Comparison of ENCODE assay signal across 29 mouse cellular contexts in the genomic region with DNA sequence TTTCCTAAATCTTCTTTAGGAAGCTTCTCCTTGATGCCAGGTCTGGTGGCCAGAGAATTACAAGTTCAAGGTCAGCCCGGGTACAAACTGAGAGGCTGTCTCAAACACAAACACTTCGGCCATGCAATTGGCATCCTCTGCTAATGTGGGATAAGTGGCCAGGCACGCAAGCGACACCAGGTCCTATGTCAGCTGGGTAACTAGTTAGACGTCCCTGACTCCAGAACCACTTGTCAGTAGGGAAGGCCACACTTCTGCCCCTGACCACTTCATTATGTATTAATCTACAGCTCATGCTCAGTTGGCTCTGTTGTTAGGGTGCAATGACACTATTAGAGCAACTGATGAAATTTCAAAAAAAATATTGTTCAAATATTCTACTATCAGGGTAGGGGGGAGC.
DNase-seq lines count a peak whose midpoint lies in the region; ATAC-seq and TF ChIP-seq lines count a peak whose summit lies in the region.
"Had no signal": no experiment of that assay in that cellular context is flagged by ENCODE, and none has a peak within 500 bp of the region (broad histone marks: within the 10 kb centered on the region; RNA-seq: fewer than 3 reads in every experiment).

No protein-coding gene starts in this region.

- H3K9ac ChIP-seq in forebrain, embryonic 14.5 days (ENCODE audit: low read length), result no peak overlapping the region
- no peak overlapping the region for H3K9ac ChIP-seq in kidney, embryonic 15.5 days
- no peak overlapping the region for H3K9ac ChIP-seq in limb, embryonic 12.5 days (replicated peaks)
- H3K9ac ChIP-seq: embryonic facial prominence, embryonic 13.5 days; forebrain, embryonic 13.5 days; forebrain, postnatal 0 days; hindbrain, embryonic 13.5 days had no signal

- no peak for TF ChIP-seq POLR2A in kidney, adult 2 months (IDR thresholded peaks at IDR 0.05; ENCODE audit: low read depth, low read length)

- 73% methylated on average over 5 of the region's 5 CpGs for WGBS in forebrain, embryonic 10.5 days
- 70% methylated on average over 5 of the region's 5 CpGs for WGBS in forebrain, embryonic 14.5 days
- 35% methylated on average over 5 of the region's 5 CpGs for WGBS in kidney, embryonic 15.5 days
- WGBS in kidney, adult 2 months, result 45% methylated on average over 5 of the region's 5 CpGs
- 68% methylated on average over 5 of the region's 5 CpGs for WGBS in limb, embryonic 10.5 days
- 69% methylated on average over 5 of the region's 5 CpGs for WGBS in limb, embryonic 12.5 days

- peaks cover 24% of the 10 kb centered on the region for H3K4me1 ChIP-seq in forebrain, embryonic 10.5 days
- no peaks in the 10 kb centered on the region; the same call in none of the 2 replicates for H3K4me1 ChIP-seq in forebrain, embryonic 14.5 days (ENCODE audit: control insufficient read depth, insufficient read depth, low read length)
- peaks cover 12% of the 10 kb centered on the region for H3K4me1 ChIP-seq in kidney, embryonic 15.5 days
- H3K4me1 ChIP-seq in kidney, adult 2 months (ENCODE audit: control insufficient read depth, insufficient read depth, low read length), result no peaks in the 10 kb centered on the region
- H3K4me1 ChIP-seq in limb, embryonic 10.5 days, result peaks cover 20% of the 10 kb centered on the region
- H3K4me1 ChIP-seq in limb, embryonic 12.5 days (replicated peaks), result peaks cover 6% of the 10 kb centered on the region; the same call in 1 of the 2 replicates

- H3K9me3 ChIP-seq in forebrain, embryonic 10.5 days, result no peaks in the 10 kb centered on the region
- H3K9me3 ChIP-seq in forebrain, embryonic 14.5 days (replicated peaks; ENCODE audit: control insufficient read depth, low read length), result no peaks in the 10 kb centered on the region
- H3K9me3 ChIP-seq in kidney, embryonic 15.5 days (replicated peaks), result no peaks in the 10 kb centered on the region
- H3K9me3 ChIP-seq in limb, embryonic 10.5 days (replicated peaks), result no peaks in the 10 kb centered on the region
- no peaks in the 10 kb centered on the region for H3K9me3 ChIP-seq in limb, embryonic 12.5 days
- H3K9me3 ChIP-seq: embryonic facial prominence, embryonic 10.5 days; embryonic facial prominence, embryonic 13.5 days; forebrain, embryonic 13.5 days; hindbrain, embryonic 13.5 days had no signal

- no peaks in the 10 kb centered on the region for H3K36me3 ChIP-seq in forebrain, embryonic 10.5 days (replicated peaks)
- no peaks in the 10 kb centered on the region for H3K36me3 ChIP-seq in forebrain, embryonic 14.5 days (ENCODE audit: control insufficient read depth, insufficient read depth, low read length)
- no peaks in the 10 kb centered on the region for H3K36me3 ChIP-seq in kidney, embryonic 15.5 days
- H3K36me3 ChIP-seq in kidney, adult 2 months (ENCODE audit: control insufficient read depth, insufficient read depth, low read length), result no peaks in the 10 kb centered on the region
- H3K36me3 ChIP-seq in limb, embryonic 10.5 days, result no peaks in the 10 kb centered on the region
- no peaks in the 10 kb centered on the region for H3K36me3 ChIP-seq in limb, embryonic 12.5 days
- H3K36me3 ChIP-seq: embryonic facial prominence, embryonic 10.5 days; embryonic facial prominence, embryonic 13.5 days; G1E; hindbrain, embryonic 13.5 days had no signal

- no peak for TF ChIP-seq CTCF in kidney, adult 2 months (conservative IDR thresholded peaks at IDR 0.05; ENCODE audit: insufficient read depth, insufficient read length, low read depth, low read length)

- no peak for ATAC-seq in forebrain, embryonic 14.5 days
- ATAC-seq in kidney, embryonic 15.5 days (replicated peaks; ENCODE audit: low FRiP score), result peak; percentile 53; the same call in 1 of the 2 replicates
- no peak for ATAC-seq in limb, embryonic 12.5 days (ENCODE audit: insufficient number of reproducible peaks, insufficient read depth, low FRiP score, low TSS enrichment, low read depth)
- ATAC-seq: forebrain, embryonic 13.5 days; forebrain, postnatal 0 days; hindbrain, postnatal 0 days; inflammation-experienced regulatory T-cells, adult 6 months; Patski had no signal

- DNase-seq in forebrain, embryonic 10.5 days (ENCODE audit: extremely low spot score, low spot score), result no peak
- DNase-seq in forebrain, embryonic 14.5 days (ENCODE audit: low spot score), result no peak
- DNase-seq in kidney, adult 2 months, result no peak
- DNase-seq in limb, embryonic 10.5 days (ENCODE audit: low spot score), result no peak
- no peak for DNase-seq in layer of hippocampus, adult 9-10 months (ENCODE audit: low spot score)
- no peak for DNase-seq in left cerebral cortex, postnatal 36 days (ENCODE audit: low spot score in 2 of 2)
- DNase-seq: adrenal gland, postnatal 10 days; adrenal gland, postnatal 36 days; B cell, adult 2 months; cerebellum, adult 18-20 months; cerebellum, adult 9-10 months; cerebellum, postnatal 14 days; forebrain, postnatal 0 days; gastrocnemius, adult 2 months; gastrocnemius, postnatal 14 days; heart, adult 2 months had no signal

- no peak overlapping the region for H3K4me2 ChIP-seq in forebrain, embryonic 14.5 days (ENCODE audit: low read length)
- H3K4me2 ChIP-seq in kidney, embryonic 15.5 days, result peak overlapping the region; percentile 44
- H3K4me2 ChIP-seq in limb, embryonic 12.5 days, result peak overlapping the region; percentile 32; the same call in 1 of the 2 replicates
- H3K4me2 ChIP-seq: heart, embryonic 11.5 days had no signal

- 0 out of 2 replicates have a peak overlapping the region, but pooled peaks have one; percentile 26 for H3K4me3 ChIP-seq in forebrain, embryonic 10.5 days
- H3K4me3 ChIP-seq in forebrain, embryonic 14.5 days (ENCODE audit: low read depth, low read length), result no peak overlapping the region
- no peak overlapping the region for H3K4me3 ChIP-seq in kidney, embryonic 15.5 days (replicated peaks)
- H3K4me3 ChIP-seq in kidney, adult 2 months (ENCODE audit: insufficient read depth, low read depth, low read length), result no peak overlapping the region
- 0 out of 2 replicates have a peak overlapping the region, but pooled peaks have one; percentile 35 for H3K4me3 ChIP-seq in limb, embryonic 10.5 days
- H3K4me3 ChIP-seq in limb, embryonic 12.5 days (replicated peaks), result no peak overlapping the region
- H3K4me3 ChIP-seq: embryonic facial prominence, embryonic 10.5 days; embryonic facial prominence, embryonic 13.5 days; erythroblast, embryonic 14.5 days; forebrain, embryonic 13.5 days; gastrocnemius, adult 2 months; heart, adult 2 months; hindbrain, embryonic 13.5 days had no signal

- intact Hi-C loops in left cerebral cortex, postnatal 36 days (cut with DNase I), result no loop called here

- no peak overlapping the region for H3K27ac ChIP-seq in forebrain, embryonic 10.5 days
- H3K27ac ChIP-seq in forebrain, embryonic 14.5 days (ENCODE audit: low read depth, low read length), result no peak overlapping the region
- no peak overlapping the region for H3K27ac ChIP-seq in kidney, embryonic 15.5 days
- no peak overlapping the region for H3K27ac ChIP-seq in kidney, adult 2 months (ENCODE audit: insufficient read depth, low read depth, low read length)
- peak overlapping the region; percentile 65 for H3K27ac ChIP-seq in limb, embryonic 10.5 days
- no peak overlapping the region for H3K27ac ChIP-seq in limb, embryonic 12.5 days
- H3K27ac ChIP-seq: embryonic facial prominence, embryonic 10.5 days; embryonic facial prominence, embryonic 13.5 days; forebrain, embryonic 13.5 days; gastrocnemius, adult 2 months; heart, adult 2 months; hindbrain, embryonic 13.5 days; hindbrain, postnatal 0 days had no signal

- H3K27me3 ChIP-seq in forebrain, embryonic 10.5 days (ENCODE audit: poor library complexity, severe bottlenecking), result peaks cover 29% of the 10 kb centered on the region
- H3K27me3 ChIP-seq in forebrain, embryonic 14.5 days (replicated peaks; ENCODE audit: control insufficient read depth, insufficient read depth, low read length), result no peaks in the 10 kb centered on the region
- H3K27me3 ChIP-seq in kidney, embryonic 15.5 days, result peaks cover 39% of the 10 kb centered on the region
- H3K27me3 ChIP-seq in kidney, adult 2 months (replicated peaks; ENCODE audit: control insufficient read depth, insufficient read depth, low read length), result no peaks in the 10 kb centered on the region
- peaks cover 3% of the 10 kb centered on the region; the same call in 1 of the 2 replicates for H3K27me3 ChIP-seq in limb, embryonic 10.5 days (ENCODE audit: low read depth, poor library complexity, severe bottlenecking)
- no peaks in the 10 kb centered on the region for H3K27me3 ChIP-seq in limb, embryonic 12.5 days
- H3K27me3 ChIP-seq: CH12.LX; forebrain, embryonic 13.5 days had no signal

Comparison
In these comparisons a context has a peak if more than half of its experiments do, and no peak if none do; other contexts are left out.
1. H3K4me3 ChIP-seq: peak in forebrain, embryonic 10.5 days (single experiment) and limb, embryonic 10.5 days (single experiment); none in forebrain, embryonic 14.5 days (single experiment), kidney, embryonic 15.5 days (single experiment), kidney, adult 2 months (single experiment) and limb, embryonic 12.5 days (single experiment).